Mouse (Mus musculus): ENCODE results near the gene Sult4a1.

Gene Sult4a1

GRCm38 (mm10) chr15:84049570-84049969 lies 56.0 kb downstream of the Sult4a1 start:
- in situ Hi-C loops (cut with MboI, MseI) = no loop called here

DNA sequence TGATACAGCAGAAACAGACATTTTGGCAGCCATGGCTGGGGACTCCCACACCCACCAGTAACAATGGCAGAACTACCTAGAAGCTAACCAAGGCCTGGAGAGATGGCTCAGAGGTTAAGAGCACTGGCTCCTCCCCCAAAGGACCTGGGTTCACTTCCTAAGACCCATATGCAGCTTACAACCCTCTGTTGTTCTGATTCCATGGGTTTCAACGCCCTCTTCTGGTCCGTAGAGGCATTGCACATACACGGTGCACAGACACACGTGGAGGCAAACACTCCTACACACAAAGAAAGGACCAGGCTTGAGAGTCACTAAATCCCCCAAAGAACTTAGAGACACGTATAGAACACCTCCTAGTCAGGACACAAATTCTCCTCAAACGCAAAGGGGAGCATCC lies 60.0 kb downstream of the Sult4a1 start:
- in situ Hi-C loops (cut with MboI, MseI) = no loop called here

GRCm38 (mm10) chr15:84037067-84037466 lies 68.5 kb downstream of the Sult4a1 start:
- in situ Hi-C loops (cut with MboI, MseI) = no loop called here

Data from regulatory T cell (primary cell).